Mouse (Mus musculus): ENCODE measurements at regions not wholly inside any gene's neighbourhood (a gene's known extent, or its start where the extent isn't known, plus 50 kb on each side); places are given as distances from the start of the nearest gene placed in this dataset.

- intact Hi-C loops (cut with DNase I), result loop anchor here (5.0 to 10.0 kb wide), 2 partner anchors 107 to 151 kb away; no protein-coding TSS in a partner anchor
- DNase-seq, result no peak
Observed at GRCm38 (mm10) chr17:47143898-47144297, 133.5 kb upstream of the Ubr2 start.

- peak; percentile 26 for DNase-seq
- intact Hi-C loops (cut with DNase I), result loop anchor here (5.0 to 10.0 kb wide), 2 partner anchors 106 to 152 kb away; no protein-coding TSS in a partner anchor
Observed at GRCm38 (mm10) chr17:47142885-47143284, 132.5 kb upstream of the Ubr2 start.

GRCm38 (mm10) chr17:47142276-47142675, 131.9 kb upstream of the Ubr2 start:
- intact Hi-C loops (cut with DNase I), result loop anchor here (5.0 to 10.0 kb wide), 2 partner anchors 105 to 153 kb away; no protein-coding TSS in a partner anchor
- DNase-seq, result no peak

- peak; percentile 35 for DNase-seq
Observed at GRCm38 (mm10) chr17:47141843-47142215, 131.5 kb upstream of the Ubr2 start.

DNA sequence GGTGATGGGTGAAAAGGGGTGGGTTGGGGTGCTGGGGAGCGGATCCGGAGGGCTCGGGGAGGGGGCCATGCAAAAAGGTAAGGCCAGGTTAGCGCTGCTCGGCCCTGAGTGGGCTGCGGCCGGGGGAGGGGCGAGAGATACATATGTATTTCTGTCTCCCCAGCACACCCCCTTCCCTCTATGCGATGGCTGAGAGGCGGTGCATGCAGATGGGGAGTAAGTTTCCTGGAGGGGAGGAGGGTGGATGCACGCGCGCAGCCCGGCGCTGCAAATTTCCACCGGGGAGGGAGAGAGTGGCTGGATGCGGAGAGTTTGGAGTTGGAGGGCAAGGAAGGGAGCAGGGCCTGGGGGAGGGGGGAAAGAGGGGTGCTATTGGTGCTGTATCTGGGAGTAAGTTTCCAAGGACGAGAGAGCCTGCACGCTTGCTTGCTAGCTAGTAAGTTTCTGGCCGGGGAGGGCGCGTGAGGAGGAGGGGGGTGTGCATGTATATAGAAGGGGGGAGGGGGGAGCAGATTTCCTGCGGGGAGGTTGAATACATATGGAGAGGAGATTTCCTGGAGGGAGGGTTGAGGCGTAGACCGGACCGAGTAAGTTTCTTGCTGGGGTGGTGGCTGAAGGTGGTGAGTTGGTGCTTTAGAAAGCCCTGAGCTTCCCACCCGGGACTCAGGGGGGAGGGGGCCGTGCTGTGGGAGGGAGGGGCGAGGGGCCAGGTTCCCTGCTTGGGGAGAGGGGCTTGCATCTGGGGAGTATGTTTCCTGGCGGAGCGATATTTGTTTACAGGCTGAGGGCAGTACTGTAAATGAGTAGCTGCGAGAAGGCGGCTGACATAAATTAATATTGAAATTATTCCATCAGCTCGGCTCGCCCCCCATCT, 130.8 kb upstream of the Ubr2 start:
- intact Hi-C loops (cut with DNase I), result loop anchor here (5.0 to 10.0 kb wide), 2 partner anchors 104 to 154 kb away; no protein-coding TSS in a partner anchor
- peak; percentile 65 for DNase-seq

More at GRCm38 (mm10) chr17:47141843-47142215, 131.5 kb upstream of the Ubr2 start:
- intact Hi-C loops (cut with DNase I), result loop anchor here (5.0 to 10.0 kb wide), 2 partner anchors 105 to 153 kb away; no protein-coding TSS in a partner anchor

DNA sequence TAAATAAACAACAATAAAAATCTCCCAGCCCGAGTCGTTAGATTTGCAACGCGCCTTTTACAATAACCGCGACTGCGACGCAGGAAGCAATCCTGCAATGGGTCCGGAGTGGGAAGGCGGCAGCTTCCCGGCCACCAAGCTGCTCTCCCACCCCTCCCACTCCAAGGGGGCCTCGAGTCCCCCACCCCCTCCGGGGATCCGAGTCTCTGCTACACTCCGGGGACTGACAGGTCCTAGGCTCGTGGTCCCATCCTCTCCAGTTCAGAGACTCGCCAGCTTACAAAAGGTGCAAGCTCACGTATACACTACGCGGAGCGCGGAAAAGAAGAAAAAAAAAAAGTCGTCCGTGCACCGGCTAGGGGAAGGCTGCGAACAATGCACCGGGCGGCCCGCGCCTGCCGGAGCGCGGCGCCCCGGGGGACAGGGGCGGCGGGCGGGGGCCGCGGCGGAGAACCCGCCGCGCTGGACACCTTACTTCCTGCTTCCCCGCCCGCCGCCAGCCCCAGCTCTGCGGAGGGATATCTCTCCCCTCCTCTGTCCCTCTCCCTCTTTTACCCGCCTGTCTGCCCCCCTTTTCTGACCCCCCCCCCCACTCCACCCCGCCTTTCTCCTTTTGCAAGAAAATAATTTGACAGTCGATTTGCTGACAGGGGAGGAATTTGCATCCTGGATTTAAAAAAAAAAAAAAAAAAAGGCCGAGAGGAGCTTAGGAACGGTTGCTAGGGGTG, 130.0 kb upstream of the Ubr2 start:
- intact Hi-C loops (cut with DNase I), result loop anchor here (5.0 to 10.0 kb wide), 2 partner anchors 103 to 154 kb away; no protein-coding TSS in a partner anchor
- peak; percentile 81 for DNase-seq

GRCm38 (mm10) chr17:47139730-47140231, 129.4 kb upstream of the Ubr2 start:
- intact Hi-C loops (cut with DNase I), result loop anchor here (5.0 to 10.0 kb wide), 2 partner anchors 102 to 155 kb away; no protein-coding TSS in a partner anchor
- peak; percentile 95 for DNase-seq

GRCm38 (mm10) chr17:47139171-47139617, 128.8 kb upstream of the Ubr2 start:
- peak; percentile 41 for DNase-seq
- intact Hi-C loops (cut with DNase I), result no loop called here

- intact Hi-C loops (cut with DNase I), result no loop called here
Observed at GRCm38 (mm10) chr17:47138174-47138573, 127.8 kb upstream of the Ubr2 start.

DNA sequence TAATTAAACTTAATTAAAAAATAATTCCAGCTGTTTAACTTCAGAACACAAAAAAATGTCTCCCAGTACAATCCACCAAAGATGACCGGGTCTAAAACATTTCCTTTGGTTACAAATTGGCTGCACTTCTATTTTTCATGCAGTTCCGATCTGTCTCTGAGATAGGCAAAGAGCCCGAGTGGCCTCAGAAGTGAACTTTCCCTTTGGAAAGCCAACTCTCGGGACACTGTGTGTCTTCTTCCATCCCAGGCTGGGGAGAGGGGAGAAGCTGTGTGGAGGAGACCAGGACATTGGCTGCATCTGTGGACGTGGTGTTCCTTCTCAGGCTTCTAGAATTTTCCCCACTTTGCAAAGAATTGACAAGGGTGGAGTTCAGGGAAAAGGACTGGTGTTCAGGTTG, 125.0 kb upstream of the Ubr2 start:
- intact Hi-C loops (cut with DNase I), result no loop called here
- DNase-seq, result no peak

More at GRCm38 (mm10) chr17:47138174-47138573, 127.8 kb upstream of the Ubr2 start:
- DNase-seq, result no peak

GRCm38 (mm10) chr17:47133785-47134184, 123.4 kb upstream of the Ubr2 start:
- intact Hi-C loops (cut with DNase I), result no loop called here
- no peak for DNase-seq

DNA sequence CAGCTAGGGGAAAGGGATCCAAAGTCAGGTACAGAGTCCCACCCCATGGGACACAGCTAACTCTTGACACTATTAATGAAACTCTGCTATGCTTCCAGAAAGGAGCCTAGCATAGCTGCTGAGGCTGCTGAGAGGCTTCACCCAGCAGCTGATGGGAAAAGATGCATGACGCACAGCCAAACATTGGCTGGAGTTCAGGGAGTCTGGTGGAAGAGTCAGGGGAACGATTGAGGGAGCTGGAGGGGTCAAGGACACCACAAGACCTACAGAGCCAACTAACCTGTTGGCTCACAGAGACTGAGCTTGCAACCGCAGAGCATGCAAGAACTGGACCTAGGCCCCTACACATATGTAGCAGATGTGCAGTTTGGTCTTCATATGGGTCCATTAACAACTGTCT, 117.2 kb upstream of the Ubr2 start:
- intact Hi-C loops (cut with DNase I), result no loop called here

DNA sequence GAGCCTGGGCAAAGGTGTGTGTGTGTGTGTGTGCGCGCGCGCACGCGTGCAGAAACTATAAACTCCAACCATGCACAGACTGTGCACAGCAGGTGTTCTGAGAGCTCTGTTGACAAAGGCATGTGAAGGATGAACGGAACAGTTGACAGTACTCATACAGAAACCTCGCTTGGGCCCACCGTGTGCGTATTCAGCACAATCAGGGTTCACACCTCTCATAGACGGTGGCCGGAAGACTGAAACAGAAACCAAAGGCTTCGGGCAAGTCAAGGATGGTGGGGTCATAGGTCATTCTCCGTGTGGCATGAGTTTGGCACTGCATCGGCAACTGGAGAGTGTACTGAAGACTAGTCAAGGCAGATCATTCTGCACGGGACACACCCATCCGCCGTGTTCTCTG, 113.2 kb upstream of the Ubr2 start:
- DNase-seq, result no peak
- intact Hi-C loops (cut with DNase I), result no loop called here

More for the DNA sequence above, 117.2 kb upstream of the Ubr2 start:
- DNase-seq, result no peak

GRCm38 (mm10) chr17:47122221-47122620, 111.9 kb upstream of the Ubr2 start:
- intact Hi-C loops (cut with DNase I), result no loop called here
- DNase-seq, result no peak

- intact Hi-C loops (cut with DNase I), result no loop called here
- DNase-seq, result no peak
Observed at GRCm38 (mm10) chr17:47118010-47118409, 107.7 kb upstream of the Ubr2 start.

- no peak for DNase-seq
Observed at GRCm38 (mm10) chr17:47115754-47116153, 105.4 kb upstream of the Ubr2 start.

DNA sequence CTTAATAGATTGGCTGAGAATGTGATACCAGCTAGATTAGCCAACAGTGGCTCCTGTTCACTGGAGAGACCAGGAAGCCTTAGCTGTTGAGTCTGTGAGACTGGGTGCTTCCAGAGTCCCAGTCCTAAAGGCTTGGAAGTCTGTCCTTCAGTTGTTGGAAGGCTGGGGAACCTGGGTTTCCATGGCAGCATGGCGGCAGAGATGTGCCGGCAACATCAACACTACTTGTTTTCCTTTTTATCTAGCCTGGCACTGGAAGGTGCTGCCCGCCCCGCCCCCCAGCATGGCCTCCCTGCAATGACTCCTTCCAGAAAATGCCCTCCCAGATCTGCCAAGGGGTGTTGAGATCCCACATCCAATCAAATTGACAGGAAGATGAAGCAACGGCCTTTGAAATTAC, 104.8 kb upstream of the Ubr2 start:
- no peak for DNase-seq
- intact Hi-C loops (cut with DNase I), result no loop called here

More at GRCm38 (mm10) chr17:47115754-47116153, 105.4 kb upstream of the Ubr2 start:
- intact Hi-C loops (cut with DNase I), result no loop called here

DNA sequence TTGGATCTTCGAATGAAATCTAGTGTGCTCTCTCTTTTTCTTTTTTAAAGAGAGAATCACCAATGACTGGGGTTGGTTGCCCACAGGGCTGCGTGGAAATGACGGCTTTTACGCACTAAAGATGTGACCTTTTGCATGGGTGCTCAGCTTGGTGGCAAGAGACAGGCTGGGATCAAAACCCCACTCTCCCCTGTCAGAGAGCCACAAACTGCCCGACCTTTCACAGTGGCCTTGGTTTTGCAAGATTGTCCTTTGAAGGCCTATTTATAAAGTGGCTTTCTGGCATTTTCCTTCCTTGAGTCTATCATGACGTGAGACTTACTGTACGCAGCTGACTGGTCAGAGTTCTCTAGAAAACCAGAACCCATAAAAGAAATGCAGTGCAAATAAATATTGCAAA, 104.4 kb upstream of the Ubr2 start:
- DNase-seq, result no peak
- intact Hi-C loops (cut with DNase I), result no loop called here

DNA sequence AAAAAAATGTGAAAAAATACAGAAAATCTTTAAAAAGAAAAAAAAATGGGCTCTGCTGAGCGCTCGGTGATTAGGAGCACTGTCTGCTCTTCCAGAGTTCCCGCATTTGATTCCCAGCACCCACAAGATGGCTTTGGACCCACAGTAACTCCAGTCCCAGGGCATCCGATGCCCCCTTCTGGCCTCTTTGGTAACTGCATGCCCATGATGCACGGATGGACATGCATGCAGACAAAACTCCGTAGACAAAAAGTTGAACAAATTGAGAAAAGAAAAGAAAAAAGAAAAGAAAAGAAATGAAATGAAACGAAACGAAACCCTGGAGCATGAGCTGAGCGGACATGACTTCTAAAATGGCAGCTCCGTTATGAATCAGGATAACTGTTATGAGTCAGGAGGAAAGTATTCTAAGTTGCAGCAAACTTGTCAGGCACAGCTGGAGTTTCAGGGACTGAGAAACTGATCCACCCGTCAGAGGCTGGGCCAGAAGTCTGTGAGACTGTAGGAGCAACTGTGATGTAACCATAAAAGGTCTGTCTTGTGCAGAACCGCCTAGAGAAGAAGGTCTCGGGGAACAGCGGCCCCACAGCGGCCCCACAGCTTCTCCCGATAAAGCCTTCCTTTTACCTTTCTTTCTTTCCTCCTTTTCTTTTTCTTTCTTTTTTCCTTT, 102.3 kb upstream of the Ubr2 start:
- intact Hi-C loops (cut with DNase I), result no loop called here
- DNase-seq, result no peak

DNA sequence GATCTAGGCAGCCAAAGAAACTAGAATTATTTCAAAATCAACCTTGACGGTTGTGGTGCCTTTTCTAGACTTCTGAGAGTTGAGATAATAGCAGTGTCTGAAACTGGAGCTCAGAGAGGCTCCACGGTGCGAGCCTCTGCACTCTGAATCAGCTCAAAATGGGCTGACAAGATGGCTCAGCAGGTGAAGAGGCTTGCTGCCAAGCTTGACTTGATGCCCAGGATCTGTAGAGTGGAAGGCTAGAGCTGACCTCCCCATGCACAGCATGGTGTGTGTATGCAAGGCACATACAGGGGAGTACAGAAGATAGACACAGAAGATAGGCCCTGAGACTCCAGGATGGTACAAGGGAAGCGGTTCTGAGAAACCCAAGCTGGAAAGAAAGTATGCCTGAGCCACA, 100.5 kb upstream of the Ubr2 start:
- intact Hi-C loops (cut with DNase I), result no loop called here
- no peak for DNase-seq

Data from left cerebral cortex, postnatal 4 days (tissue).